Mouse (Mus musculus): ENCODE measurements around the gene Eif2b4.

- no peak for TF ChIP-seq CTCF (IDR thresholded peaks at IDR 0.05)
- TF ChIP-seq EP300 (IDR thresholded peaks at IDR 0.05): no peak
Observed at GRCm38 (mm10) chr5:31137658-31138057, 55.6 kb downstream of the Eif2b4 start.

All from lung, postnatal 0 days (tissue).